Mouse (Mus musculus): ENCODE data around the gene Cdadc1.

DNA sequence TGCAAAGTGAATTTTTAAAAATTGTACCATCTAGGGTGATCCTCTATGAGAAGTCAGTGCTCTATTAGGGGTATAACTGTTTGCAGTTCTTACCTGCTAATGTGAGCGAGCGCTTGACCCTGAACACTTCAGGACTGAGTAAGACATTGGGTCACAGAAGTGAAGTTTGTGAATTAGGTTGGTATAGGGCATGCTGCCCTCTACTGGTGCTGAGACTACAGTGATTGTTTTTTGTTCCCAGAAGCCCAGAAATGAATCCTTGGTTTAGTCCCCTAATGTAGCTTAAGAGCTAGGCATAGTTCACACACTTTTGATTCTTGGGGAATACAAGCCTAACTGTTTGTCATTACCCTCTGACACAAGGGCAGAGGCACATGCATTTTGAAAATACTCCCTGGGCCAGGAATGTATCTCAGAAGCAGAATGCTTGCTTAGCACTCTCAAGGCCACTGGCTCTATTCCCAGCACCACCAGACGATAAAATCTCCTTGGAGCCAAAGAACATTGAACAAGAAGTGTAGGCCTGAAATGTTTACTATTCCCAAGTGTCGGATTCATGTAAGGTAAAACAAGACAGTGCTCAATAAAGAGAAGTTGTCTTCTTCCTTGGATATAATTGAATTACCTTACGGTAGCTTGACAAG is 6.4 kb upstream of the Cdadc1 start:
- TF ChIP-seq CTCF (IDR thresholded peaks at IDR 0.05; ENCODE audit: low read depth), result peak; percentile 67
- no peak for TF ChIP-seq EP300 (IDR thresholded peaks at IDR 0.05; ENCODE audit: low read depth)

Data from liver, postnatal 0 days (tissue).